Mouse (Mus musculus) neural tube, embryonic 12.5 days (tissue): ENCODE results near the gene Grin2b. TPM values are rescaled to one million over a fixed set of nuclear protein-coding genes. Genes with fewer than 3 reads are reported as not detected.
"Not testable (repeated sequence)": the region's sequence is repeated elsewhere in the genome, so short reads cannot be mapped to it uniquely, and the experiment has no call there.

Source experiments
- ATAC-seq: fragments of 200-750 bp; cut with Nextera tagmentation; 2 replicates; pipeline ENCODE4 v1.8.0; 2017; ENCODE audit warnings: low read depth, mild to moderate bottlenecking, moderate TSS enrichment, moderate library complexity; ENCODE audit not compliant: low FRiP score
- H3K27ac ChIP-seq: fragments of 300-500 bp; sonication (generic); 2 replicates; pipeline ENCODE4 v1.5.1; 2016
- H3K27me3 ChIP-seq: fragments of 300-500 bp; sonication (generic); replicated peaks from 2 replicates; pipeline ENCODE4 v1.6.1; 2016; ENCODE audit warnings: mild to moderate bottlenecking
- H3K36me3 ChIP-seq: fragments of 300-500 bp; sonication (generic); 2 replicates; pipeline ENCODE4 v1.6.1; 2016; ENCODE audit warnings: mild to moderate bottlenecking
- H3K4me1 ChIP-seq: fragments of 300-500 bp; sonication (generic); 2 replicates; pipeline ENCODE4 v1.6.1; 2016
- H3K4me2 ChIP-seq: fragments of 300-500 bp; sonication (generic); replicated peaks from 2 replicates; pipeline ENCODE4 v1.6.1; 2016; ENCODE audit warnings: mild to moderate bottlenecking
- H3K4me3 ChIP-seq: fragments of 300-500 bp; sonication (generic); 2 replicates; pipeline ENCODE4 v1.5.1; 2016
- H3K9ac ChIP-seq: fragments of 300-500 bp; sonication (generic); 2 replicates; pipeline ENCODE4 v1.6.1; 2016; ENCODE audit warnings: mild to moderate bottlenecking
- H3K9me3 ChIP-seq: fragments of 300-500 bp; sonication (generic); 2 replicates; pipeline ENCODE4 v1.6.1; 2016; ENCODE audit warnings: mild to moderate bottlenecking
- WGBS: fragments of 180-500 bp; shearing (Covaris S2); methylation state at CpG from one replicate; pipeline ENCODE4 v1.1.7; 2016; 5-methylcytosine and 5-hydroxymethylcytosine counted together
- polyA plus RNA-seq: library from polyadenylated mRNA; unstranded; fragments of >200 nt; fragmentation: Nextera tagmentation; extraction: Ambion mirVana; gene quantifications from 2 replicates; pipeline ENCODE4 v1.2.1, GENCODE M21; 2016

Grin2b gene
- polyA plus RNA-seq, 1 experiment from 2014 or later = 15.4 TPM

GRCm38 (mm10) chr6:135748412-135749076, 424.8 kb downstream of the Grin2b start:
- 40% methylated on average over 6 of the region's 7 CpGs for WGBS
- peak; percentile 43; the same call in 1 of the 2 replicates for ATAC-seq
- H3K27ac ChIP-seq = no peak overlapping the region

DNA sequence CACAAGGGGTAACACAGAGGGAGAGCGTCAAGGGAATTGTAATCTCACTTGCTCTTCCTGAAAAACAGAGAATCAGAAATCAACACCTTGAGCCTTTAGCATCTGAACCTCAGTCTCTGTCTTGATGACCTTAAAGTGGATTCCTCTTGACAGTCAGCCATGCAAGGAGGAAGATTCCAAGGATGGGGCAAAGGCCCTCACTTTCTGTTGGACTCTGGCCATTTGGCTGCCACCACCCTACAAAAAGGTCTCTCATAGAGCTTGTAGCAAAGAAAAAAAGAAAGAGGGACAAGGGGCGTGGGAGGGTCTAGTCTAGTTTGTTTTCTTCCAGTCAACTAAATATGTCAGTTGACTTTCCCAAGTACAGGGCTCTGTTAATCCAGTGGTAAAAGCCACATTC, 427.7 kb downstream of the Grin2b start:
- no peak for ATAC-seq
- WGBS = 85% methylated on average over 2 of the region's 2 CpGs
- Histone ChIP-seq H3K9ac (no peak overlapping the region), H3K9me3 (no peaks in the 10 kb centered on the region), H3K27ac (no peak overlapping the region), H3K4me3 (no peak overlapping the region), H3K4me1 (peaks cover 2% of the 10 kb centered on the region; the same call in 1 of the 2 replicates), H3K36me3 (no peaks in the 10 kb centered on the region), H3K4me2 (no peak overlapping the region), H3K27me3 (no peaks in the 10 kb centered on the region)

More at GRCm38 (mm10) chr6:135748412-135749076, 424.8 kb downstream of the Grin2b start:
- no peak overlapping the region for H3K4me2 ChIP-seq
- no peaks in the 10 kb centered on the region for H3K9me3 ChIP-seq
- no peaks in the 10 kb centered on the region for H3K36me3 ChIP-seq
- no peak overlapping the region for H3K4me3 ChIP-seq
- H3K9ac ChIP-seq = no peak overlapping the region
- H3K27me3 ChIP-seq = no peaks in the 10 kb centered on the region
- H3K4me1 ChIP-seq = peaks cover 2% of the 10 kb centered on the region; the same call in 1 of the 2 replicates

- Histone ChIP-seq H3K4me1 (no peaks in the 10 kb centered on the region), H3K9ac (no peak overlapping the region), H3K9me3 (peaks cover 10% of the 10 kb centered on the region; the same call in 1 of the 2 replicates), H3K27ac (no peak overlapping the region), H3K4me3 (no peak overlapping the region), H3K4me2 (no peak overlapping the region), H3K36me3 (peaks cover 18% of the 10 kb centered on the region), H3K27me3 (no peaks in the 10 kb centered on the region)
- no peak for ATAC-seq
- 91% methylated on average over 4 of the region's 4 CpGs for WGBS
These were observed 439.0 kb downstream of the Grin2b start for GRCm38 (mm10) chr6:135734227-135734732.

DNA sequence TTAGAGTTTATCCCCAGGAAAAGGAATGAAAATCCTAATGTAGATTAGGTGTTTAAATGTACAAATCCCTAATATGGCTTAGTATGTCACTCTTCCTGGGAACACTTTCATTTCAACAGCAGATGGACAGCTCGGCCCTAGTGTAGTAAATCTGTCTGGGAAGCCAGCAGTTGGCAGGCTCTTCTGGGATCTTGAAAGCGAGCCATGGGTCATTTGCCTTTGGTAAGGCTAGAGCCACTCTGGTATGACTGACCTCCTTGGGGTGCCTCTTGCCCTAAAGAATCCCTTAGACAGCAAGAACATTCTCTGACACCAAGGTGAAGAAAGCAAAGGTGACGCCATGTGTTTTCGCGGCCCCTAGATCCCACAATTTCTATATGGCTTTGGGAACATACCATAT, 446.2 kb downstream of the Grin2b start:
- Histone ChIP-seq H3K36me3 (peaks cover under 1% of the 10 kb centered on the region; the same call in 1 of the 2 replicates), H3K4me3 (no peak overlapping the region), H3K4me2 (no peak overlapping the region), H3K27me3 (no peaks in the 10 kb centered on the region), H3K9me3 (peaks cover under 1% of the 10 kb centered on the region; the same call in 1 of the 2 replicates), H3K27ac (no peak overlapping the region), H3K4me1 (no peaks in the 10 kb centered on the region), H3K9ac (no peak overlapping the region)
- WGBS = 90% methylated on average over 5 of the region's 5 CpGs
- ATAC-seq = no peak

DNA sequence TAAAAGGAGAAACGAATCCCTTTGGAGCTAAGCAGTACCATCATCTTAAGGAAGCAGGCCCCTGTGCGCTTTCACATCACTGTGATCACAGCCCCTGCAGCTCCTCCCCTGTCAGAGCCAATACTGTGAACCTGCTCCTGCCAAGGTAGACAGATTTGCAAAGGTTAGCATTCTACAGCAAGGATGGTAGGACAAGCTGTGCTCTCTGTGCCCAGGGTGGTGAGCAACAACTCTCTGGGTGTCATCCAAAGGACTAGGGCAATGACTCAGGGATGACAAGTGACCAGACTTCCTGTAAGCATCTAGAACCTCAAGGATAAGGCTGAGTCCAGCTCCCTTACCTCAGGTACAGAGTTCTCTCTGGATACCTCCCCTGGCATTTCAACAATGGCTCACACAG, 451.6 kb downstream of the Grin2b start:
- Histone ChIP-seq H3K9ac (no peak overlapping the region), H3K36me3 (no peaks in the 10 kb centered on the region), H3K27me3 (no peaks in the 10 kb centered on the region), H3K27ac (no peak overlapping the region), H3K4me2 (no peak overlapping the region), H3K9me3 (no peaks in the 10 kb centered on the region), H3K4me1 (no peaks in the 10 kb centered on the region), H3K4me3 (no peak overlapping the region)
- 92% methylated on average over 2 of the region's 2 CpGs for WGBS
- ATAC-seq = no peak

- Histone ChIP-seq H3K27me3 (no peaks in the 10 kb centered on the region), H3K36me3 (no peaks in the 10 kb centered on the region), H3K27ac (no peak overlapping the region), H3K9me3 (no peaks in the 10 kb centered on the region), H3K4me2 (no peak overlapping the region), H3K4me1 (no peaks in the 10 kb centered on the region), H3K9ac (no peak overlapping the region), H3K4me3 (no peak overlapping the region)
- WGBS = 38% methylated on average over 4 of the region's 4 CpGs
- no peak for ATAC-seq
These were observed 458.4 kb downstream of the Grin2b start for GRCm38 (mm10) chr6:135714906-135715305.

- ATAC-seq = no peak
- Histone ChIP-seq H3K4me3 (no peak overlapping the region), H3K27me3 (no peaks in the 10 kb centered on the region), H3K4me2 (no peak overlapping the region), H3K27ac (no peak overlapping the region), H3K36me3 (no peaks in the 10 kb centered on the region), H3K9ac (no peak overlapping the region), H3K9me3 (no peaks in the 10 kb centered on the region), H3K4me1 (no peaks in the 10 kb centered on the region)
- WGBS = 76% methylated on average over 1 of the region's 1 CpGs
These were observed 459.1 kb downstream of the Grin2b start for GRCm38 (mm10) chr6:135714236-135714635.

- ATAC-seq = no peak
- 86% methylated on average over 8 of the region's 8 CpGs for WGBS
- no peaks in the 10 kb centered on the region for H3K36me3 ChIP-seq
- no peak overlapping the region for H3K4me3 ChIP-seq
- no peaks in the 10 kb centered on the region for H3K9me3 ChIP-seq
- H3K27me3 ChIP-seq = no peaks in the 10 kb centered on the region
- no peak overlapping the region for H3K27ac ChIP-seq
- no peaks in the 10 kb centered on the region for H3K4me1 ChIP-seq
- H3K9ac ChIP-seq = no peak overlapping the region
- H3K4me2 ChIP-seq = no peak overlapping the region
These were observed 459.6 kb downstream of the Grin2b start for GRCm38 (mm10) chr6:135713716-135714115.

GRCm38 (mm10) chr6:135706850-135707522, 466.3 kb downstream of the Grin2b start:
- H3K27ac ChIP-seq, H3K4me3 ChIP-seq, ATAC-seq, H3K9ac ChIP-seq, H3K27me3 ChIP-seq, H3K9me3 ChIP-seq, H3K4me2 ChIP-seq, H3K36me3 ChIP-seq, H3K4me1 ChIP-seq: not testable (repeated sequence)
- 88% methylated on average over 6 of the region's 6 CpGs for WGBS

DNA sequence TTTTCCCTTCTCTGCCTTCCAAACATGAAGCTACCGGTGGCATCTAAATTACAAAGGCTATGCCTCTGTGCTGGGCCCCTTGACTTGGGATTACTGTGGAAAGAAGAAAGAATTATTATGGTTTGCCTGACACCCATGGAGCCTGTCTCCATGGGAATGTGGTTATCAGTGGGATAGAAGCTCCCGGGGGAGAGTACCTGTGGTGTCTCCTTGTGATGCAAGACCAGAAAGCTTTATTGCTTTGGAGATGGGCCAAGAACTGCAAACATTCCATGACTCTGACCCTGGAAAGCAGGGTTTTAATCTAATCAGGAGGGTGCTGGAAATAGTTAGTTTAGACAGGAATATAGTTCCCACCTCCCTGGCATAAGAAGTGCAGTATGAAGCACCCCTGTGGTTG, 469.7 kb downstream of the Grin2b start:
- Histone ChIP-seq H3K9ac (no peak overlapping the region), H3K4me2 (no peak overlapping the region), H3K36me3 (no peaks in the 10 kb centered on the region), H3K9me3 (no peaks in the 10 kb centered on the region), H3K4me1 (no peaks in the 10 kb centered on the region), H3K27me3 (no peaks in the 10 kb centered on the region), H3K27ac (no peak overlapping the region), H3K4me3 (no peak overlapping the region)
- no peak for ATAC-seq
- 39% methylated on average over 2 of the region's 2 CpGs for WGBS

DNA sequence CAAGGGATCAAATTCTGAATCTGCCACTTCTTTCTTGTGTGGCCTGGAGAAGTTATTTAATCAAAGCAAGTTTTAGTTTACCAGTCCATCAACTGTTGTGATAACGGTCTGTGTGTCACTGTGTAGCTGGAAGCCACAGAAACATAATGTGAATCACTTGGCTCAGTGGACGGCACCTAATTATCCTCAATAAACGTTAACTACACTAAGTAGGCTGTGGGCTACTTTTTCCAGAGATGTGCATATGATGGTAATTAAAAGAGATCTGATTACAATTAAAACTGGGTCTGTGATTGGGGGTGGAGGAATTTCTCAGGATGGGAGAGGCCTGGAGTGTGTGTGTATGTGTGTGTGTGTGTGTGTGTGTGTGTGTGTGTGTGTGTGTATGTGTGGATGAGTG, 471.9 kb downstream of the Grin2b start:
- Histone ChIP-seq H3K4me2 (no peak overlapping the region), H3K27ac (no peak overlapping the region), H3K4me1 (no peaks in the 10 kb centered on the region), H3K27me3 (no peaks in the 10 kb centered on the region), H3K9me3 (no peaks in the 10 kb centered on the region), H3K4me3 (no peak overlapping the region), H3K36me3 (no peaks in the 10 kb centered on the region), H3K9ac (no peak overlapping the region)
- 77% methylated on average over 3 of the region's 3 CpGs for WGBS
- no peak for ATAC-seq

DNA sequence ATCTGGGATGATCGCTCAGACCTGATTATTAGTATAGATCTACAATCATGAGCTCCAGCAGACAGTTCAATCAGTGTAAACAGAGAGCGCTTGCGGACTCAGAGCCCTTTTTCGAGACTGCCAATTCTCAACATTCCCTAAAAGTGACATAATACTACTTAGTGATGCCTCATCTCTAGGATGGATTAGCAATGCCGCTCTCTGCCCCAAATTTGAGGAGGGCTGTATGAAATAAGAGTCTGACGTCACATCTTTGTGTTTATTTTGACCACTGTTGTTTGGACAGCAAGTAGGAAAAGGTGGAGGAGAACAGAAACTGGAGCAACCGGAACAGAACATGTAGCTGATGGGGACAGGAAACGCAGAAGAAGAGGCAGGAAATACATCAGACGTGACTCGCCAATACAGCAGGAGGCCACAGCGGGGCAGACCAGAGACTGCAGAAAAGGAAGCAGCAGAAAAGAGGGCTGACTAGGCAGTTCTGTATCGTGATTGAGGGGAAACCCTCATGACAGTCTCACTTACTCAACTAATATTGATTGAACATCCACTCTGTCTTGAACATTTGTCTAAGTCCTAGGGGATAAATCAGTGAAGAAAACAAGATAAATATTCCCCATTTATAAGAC, 472.5 kb downstream of the Grin2b start:
- no peaks in the 10 kb centered on the region for H3K4me1 ChIP-seq
- H3K36me3 ChIP-seq = no peaks in the 10 kb centered on the region
- no peak overlapping the region for H3K9ac ChIP-seq
- ATAC-seq = no peak
- no peaks in the 10 kb centered on the region for H3K27me3 ChIP-seq
- no peaks in the 10 kb centered on the region for H3K9me3 ChIP-seq
- no peak overlapping the region for H3K27ac ChIP-seq
- 86% methylated on average over 12 of the region's 12 CpGs for WGBS
- H3K4me3 ChIP-seq = no peak overlapping the region
- H3K4me2 ChIP-seq = no peak overlapping the region
